Mouse (Mus musculus) left cerebral cortex, adult 11 months (tissue): ENCODE measurements at regions not wholly inside any gene's neighbourhood (a gene's known extent, or its start where the extent isn't known, plus 50 kb on each side); places are given as distances from the start of the nearest gene placed in this dataset.

ENCODE experiments used
- DNase-seq: peaks from one replicate; pipeline ENCODE4 v3.0.0; 2022; ENCODE audit warnings: low spot score

- no peak for DNase-seq
Measured at GRCm38 (mm10) chr5:53329591-53329990, 62.7 kb downstream of the Smim20 start.

DNA sequence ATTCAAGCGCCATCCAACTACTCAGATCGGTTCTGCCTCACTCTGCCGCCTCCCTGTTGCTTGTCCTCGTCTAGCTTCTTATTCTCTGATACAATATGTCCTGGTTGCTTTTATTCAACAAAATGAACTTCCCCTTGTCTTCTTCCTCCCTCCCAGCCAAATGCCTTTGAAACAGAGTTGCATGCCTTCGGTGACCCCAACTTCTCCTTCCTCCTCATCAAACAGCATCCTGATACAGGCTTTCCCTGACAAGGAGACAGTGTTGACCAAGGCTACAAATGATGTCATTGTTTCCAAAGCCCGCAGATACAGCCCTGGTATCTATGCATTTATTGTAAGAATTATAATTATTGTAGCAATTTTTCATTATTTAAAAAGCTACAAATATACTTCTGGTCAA is 69.8 kb downstream of the Smim20 start:
- no peak for DNase-seq

- no peak for DNase-seq
Measured at GRCm38 (mm10) chr5:53337816-53338215, 70.9 kb downstream of the Smim20 start.

DNA sequence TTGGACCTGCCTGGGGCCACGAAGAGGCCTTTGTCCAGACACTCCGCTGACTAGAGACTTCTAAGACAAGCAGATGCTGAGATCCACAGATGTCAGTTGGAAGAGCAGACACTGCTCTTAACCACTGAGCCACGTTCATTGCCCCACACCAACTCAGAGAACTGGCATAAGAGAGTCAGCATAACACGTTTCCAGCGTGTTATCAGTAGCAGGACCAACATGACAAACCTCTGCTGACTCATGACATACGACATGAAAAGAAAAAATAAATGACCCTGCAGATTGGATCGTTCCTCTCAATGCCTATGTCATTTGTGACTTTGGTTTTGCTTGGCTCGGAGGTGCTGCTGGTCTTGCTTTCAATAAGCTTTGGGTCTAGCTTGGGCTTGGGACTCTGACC is 78.3 kb downstream of the Smim20 start:
- no peak for DNase-seq

DNA sequence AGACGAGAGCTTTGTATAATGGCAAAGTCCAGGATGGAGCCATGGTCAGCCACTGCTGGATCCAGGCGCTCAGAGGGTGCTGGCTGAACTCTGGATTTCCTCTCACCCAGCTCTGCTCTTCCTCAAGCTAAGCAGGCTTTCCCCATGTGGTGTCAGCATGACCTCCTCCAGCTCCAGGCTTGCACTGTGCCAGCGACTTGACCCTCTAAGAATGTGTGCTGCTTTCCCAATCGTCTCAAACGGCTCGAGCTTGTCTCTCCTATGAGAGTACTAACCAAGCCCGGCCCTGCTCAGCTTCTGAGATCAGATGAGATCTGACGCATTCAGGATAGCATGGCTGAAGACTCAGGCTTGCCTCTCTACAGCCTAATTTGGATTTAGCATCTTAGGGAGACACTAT is 79.1 kb downstream of the Smim20 start:
- no peak for DNase-seq

DNA sequence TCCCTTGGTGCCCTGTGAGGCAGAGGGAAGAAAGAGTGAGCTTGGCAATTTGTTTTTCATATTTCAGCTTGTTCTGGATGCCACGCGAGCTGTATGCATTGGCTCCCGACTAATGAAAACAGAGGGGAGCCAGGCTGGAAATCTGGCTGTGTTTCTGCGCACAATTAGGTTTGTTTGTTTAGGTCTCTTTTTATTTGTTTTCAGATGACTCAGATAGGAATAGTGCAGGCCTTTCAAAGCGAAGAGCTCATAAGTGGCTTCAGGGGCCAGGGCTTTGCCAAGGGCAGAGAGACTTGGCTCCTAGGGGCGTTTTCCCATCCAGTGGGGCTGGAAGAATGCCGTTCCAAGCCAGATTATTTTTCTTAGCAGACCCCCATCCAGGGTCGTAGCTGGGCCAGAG is 79.9 kb downstream of the Smim20 start:
- DNase-seq, result no peak

- no peak for DNase-seq
Measured at GRCm38 (mm10) chr5:53352852-53353251, 86.0 kb downstream of the Smim20 start.

- no peak for DNase-seq
Measured at GRCm38 (mm10) chr5:53354296-53354695, 87.4 kb downstream of the Smim20 start.

- DNase-seq, result peak; percentile 70
Measured at GRCm38 (mm10) chr5:53355069-53355468, 88.2 kb downstream of the Smim20 start.

DNA sequence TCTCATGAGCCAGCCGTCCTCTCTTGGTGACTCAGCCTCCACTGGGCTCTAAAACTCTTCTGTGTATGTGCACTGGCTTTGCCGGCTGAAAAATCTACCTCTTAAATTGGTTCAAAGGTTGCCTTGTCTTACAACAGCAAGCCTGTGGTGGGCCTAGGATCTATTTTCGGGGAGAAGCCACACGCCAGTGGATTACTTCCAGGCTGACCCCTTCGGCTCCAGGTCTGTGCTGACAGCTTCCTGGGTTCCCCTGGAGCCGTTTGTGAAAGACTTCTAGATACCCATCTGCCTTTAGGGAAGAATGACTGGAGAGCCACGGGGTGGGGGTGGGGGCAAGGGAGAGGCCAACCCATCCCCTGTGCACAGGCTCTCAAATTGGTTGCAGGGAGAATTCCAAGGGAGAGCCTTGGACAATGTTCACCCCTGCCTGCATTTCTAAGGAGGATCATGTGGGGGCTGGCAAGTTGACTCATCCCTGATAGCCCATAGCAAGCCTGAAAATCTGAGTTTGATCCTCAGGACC is 90.3 kb downstream of the Smim20 start:
- DNase-seq, result no peak

DNA sequence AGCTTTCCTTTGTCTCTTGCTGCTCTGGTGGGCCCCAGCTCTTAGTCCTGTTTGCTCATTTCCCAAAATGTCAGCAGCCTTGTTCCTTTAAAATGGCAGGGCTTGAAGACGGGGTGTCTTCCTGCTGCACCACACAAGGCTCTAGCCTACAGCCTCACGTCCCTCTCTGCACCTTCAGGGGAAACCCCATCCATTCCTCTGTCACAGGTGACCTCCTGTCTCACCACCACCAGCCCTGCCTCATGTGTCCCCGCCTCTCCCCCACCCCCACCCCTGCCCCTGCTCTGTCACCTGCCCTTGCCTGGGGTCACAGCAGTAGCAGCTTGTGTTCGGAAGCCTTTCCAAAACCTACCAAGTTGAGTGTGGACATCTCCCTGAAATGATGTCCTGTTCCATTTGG is 91.3 kb downstream of the Smim20 start:
- DNase-seq, result no peak

- DNase-seq, result no peak
Measured at GRCm38 (mm10) chr5:53359887-53360286, 93.0 kb downstream of the Smim20 start.

GRCm38 (mm10) chr5:53361295-53361694 is 94.4 kb downstream of the Smim20 start:
- DNase-seq, result no peak

- DNase-seq, result no peak
Measured at GRCm38 (mm10) chr5:53363898-53364297, 97.0 kb downstream of the Smim20 start.

DNA sequence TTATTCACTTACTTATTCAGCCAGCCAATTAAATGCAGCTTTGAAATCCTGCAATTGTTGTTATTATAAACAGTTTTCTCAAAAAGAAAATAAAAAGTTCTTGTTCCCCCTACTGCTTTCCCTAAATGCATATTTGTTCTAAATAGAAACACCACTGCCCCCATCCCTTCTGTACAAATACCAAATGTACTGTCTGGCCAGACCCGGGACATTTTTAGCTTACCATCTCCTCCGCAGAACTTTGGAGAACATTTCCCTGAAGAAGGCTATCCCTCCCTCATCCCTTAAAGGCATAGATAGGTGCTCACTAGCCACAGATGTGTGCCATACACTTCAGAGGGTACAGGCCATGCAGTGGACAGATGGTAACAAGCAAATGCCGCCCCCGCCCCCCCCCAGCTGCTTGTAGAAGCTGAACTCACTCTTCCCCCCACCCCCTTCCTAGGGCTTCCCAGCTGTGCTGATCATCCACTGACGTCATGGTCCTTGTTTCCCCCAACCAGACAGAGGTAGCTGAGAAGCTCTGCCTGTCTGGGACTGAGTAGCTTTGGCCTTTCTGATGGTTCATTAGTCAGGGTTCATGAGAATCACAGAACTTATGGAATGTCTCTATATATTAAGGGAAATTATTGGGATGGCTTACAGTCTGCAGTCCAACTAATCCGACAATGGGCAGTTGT is 98.9 kb upstream of the Rbpj start:
- DNase-seq, result no peak

GRCm38 (mm10) chr5:53370272-53370671 is 95.7 kb upstream of the Rbpj start:
- no peak for DNase-seq

DNA sequence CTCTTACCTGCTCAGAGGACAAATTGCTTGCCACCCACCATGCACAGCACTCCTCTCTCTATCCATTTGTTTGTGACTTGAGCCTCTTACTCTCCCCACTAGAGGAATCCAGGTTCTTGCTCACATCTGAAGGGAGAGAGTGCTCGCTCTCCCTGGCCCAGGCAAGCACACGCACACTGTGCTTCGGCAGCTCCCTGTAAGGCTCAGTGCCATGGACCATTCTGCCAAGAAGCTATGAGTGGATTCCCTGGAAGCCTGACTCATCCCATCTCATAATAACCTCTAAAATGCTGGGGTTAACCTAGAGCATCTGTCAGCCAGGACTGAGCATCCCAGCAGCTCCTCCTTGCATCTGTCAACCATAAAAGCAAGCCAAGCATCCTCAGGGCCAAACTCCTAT is 94.3 kb upstream of the Rbpj start:
- DNase-seq, result no peak

GRCm38 (mm10) chr5:53373315-53373714 is 92.6 kb upstream of the Rbpj start:
- DNase-seq, result no peak

DNA sequence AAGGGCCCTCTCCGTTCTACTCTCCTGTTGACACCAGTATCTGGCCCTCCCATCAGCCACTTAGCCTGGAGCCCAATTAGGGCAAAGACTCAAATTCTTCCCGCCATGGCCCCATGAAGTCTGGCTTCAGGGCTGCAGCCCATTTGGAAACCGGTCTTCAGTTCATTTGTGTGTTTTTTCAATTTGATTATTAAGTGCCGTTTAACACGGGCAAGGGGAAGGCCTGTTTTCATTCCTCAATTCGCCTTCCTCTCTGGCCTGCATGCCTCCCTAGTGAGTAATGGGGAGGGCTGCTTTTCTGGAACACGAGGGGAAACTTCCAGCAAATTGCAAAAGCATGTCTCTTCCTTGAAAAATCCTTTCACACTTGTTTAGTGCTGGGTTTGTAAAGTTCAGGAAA is 89.1 kb upstream of the Rbpj start:
- DNase-seq, result no peak

DNA sequence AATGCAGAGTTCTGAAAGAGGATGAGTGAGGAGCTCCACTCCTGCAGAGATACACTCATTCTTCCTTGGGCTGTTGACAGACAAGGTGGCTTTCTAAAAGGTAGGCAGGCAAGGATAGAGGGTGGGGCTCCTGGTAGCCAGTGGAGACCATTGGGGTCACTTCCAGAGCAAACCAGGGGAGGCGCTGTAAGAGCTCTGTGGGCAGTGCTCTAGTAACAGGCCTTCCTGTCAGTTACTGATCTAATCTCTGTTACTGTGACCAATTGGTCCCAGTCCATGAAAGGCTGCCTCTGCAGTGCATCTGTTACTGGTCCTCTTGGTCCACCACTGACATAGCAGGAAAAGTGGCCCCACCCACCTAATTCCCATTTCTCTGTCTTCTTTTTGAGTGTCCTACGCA is 88.3 kb upstream of the Rbpj start:
- DNase-seq, result no peak

GRCm38 (mm10) chr5:53378106-53378505 is 87.8 kb upstream of the Rbpj start:
- no peak for DNase-seq

DNA sequence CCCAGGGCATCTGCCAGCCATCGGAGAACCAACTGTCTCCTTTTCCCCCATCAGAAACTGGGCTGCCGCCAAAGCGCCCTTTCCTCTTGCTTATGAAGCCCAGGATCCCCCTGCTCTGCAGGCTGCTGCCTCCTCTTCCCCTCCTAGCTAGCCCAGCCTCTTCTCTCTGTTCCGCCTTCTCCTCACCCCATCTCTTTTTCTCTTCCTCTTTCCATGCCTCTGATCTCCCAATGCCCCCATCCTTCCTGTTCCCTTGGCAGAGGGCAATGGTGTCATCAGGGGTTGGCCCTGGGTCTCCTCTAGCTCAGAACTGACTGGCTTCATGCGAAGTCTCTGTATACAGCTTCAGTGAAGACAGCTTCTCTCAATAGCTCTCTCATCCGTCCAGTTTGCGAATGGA is 87.4 kb upstream of the Rbpj start:
- DNase-seq, result no peak

GRCm38 (mm10) chr5:53379612-53380011 is 86.3 kb upstream of the Rbpj start:
- no peak for DNase-seq

- DNase-seq, result no peak
Measured at GRCm38 (mm10) chr5:53380203-53380602, 85.7 kb upstream of the Rbpj start.
